Mouse (Mus musculus) embryo, embryonic 11.5 days (tissue): ENCODE measurements around the gene Cd2ap.

Source experiments
- DNase-seq: peaks from one replicate; pipeline ENCODE4 v3.0.0-alpha.2; 2012; ENCODE audit warnings: low read depth, low spot score

Gene Cd2ap

DNA sequence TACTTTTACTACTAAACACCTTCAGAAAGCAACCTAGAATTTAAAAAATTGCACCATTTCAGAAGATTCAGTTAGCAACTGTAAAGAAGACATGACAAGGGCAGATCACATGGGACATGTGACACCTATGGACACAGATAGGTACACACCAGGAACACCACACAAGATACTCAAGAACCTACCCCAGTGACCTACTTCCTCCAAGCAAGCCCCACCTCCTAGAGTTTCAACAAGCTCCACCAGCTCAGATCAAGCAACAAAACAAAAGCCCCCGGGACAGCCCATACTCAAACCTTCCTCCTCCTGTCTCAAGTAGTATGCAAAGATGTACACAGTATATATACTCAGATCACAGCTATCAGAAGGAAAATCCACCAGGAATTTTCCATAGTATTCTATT lies 16.1 kb downstream of the Cd2ap start:
- DNase-seq: no peak

DNA sequence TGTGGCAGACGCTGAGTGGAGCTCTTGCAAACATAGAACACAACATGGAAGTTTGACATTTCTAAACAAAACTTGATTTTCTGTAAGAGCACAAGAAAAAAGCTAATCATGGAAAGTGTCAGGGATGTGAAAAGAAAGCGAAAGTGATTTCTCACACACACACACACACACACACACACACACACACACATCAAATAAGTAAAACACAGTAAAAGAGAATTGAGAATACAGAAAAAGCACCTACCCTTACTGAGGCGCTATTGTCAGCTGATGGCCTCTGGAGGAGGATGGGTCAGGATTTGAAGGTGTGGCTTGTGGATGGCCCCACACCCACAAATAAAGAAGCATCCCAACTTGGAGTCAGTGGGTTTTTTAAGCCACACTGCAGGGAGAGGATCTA lies 19.0 kb downstream of the Cd2ap start:
- DNase-seq: no peak

DNA sequence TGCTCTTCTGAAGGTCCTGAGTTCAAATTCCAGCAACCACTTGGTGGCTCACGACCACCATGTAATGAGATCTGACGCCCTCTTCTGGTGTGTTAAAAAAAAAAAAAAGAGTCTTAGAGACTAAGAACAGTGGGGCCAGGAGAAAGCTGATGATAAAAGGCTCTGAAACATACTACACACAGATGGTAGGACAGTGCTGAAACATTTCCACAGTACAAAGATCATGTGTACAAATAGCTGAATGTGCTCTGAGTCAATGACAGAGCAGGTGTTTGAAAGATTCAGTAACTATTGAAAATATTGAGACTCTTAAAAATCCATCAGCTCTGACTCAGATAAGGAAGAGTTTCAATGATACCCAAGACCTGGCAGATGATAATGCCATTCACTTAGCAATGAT lies 29.4 kb downstream of the Cd2ap start:
- no peak for DNase-seq

DNA sequence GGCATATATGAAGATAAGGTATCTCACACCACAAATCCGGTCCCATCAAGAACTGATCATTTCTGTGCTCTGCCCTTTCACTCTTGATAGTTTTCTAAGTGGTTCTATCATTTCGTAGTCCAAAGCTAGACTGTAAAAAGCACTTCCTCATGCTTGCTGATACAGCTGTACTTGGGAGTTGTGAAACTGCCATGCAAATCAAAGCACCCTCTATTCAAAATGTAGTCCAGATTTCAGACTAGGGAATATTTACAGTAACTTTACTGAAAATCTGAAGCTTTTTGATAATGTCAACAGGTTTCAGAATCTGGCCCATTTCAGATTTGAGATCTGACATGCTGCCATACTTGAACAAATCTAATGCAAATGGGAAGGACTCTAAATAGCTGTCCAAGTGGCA lies 39.3 kb downstream of the Cd2ap start:
- no peak for DNase-seq

DNA sequence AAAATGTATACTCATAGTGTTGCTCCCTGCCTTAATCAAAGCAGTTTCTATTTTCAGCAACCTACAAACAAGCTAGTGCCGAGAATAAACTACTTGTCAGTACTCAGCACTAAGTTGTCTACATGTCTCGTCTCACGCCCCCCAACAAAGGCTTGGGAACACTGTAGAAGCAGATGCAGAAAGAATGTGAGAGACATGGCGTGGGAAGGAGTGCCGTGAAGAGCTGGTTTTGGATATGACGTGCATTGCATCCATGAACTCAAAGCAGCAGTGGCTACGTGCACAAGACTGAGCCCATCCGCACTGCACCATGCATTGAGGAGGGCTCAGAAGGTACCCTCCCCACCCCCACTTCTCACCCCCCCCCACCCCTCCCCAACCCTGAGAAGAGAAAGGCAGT lies 53.7 kb downstream of the Cd2ap start:
- no peak for DNase-seq

DNA sequence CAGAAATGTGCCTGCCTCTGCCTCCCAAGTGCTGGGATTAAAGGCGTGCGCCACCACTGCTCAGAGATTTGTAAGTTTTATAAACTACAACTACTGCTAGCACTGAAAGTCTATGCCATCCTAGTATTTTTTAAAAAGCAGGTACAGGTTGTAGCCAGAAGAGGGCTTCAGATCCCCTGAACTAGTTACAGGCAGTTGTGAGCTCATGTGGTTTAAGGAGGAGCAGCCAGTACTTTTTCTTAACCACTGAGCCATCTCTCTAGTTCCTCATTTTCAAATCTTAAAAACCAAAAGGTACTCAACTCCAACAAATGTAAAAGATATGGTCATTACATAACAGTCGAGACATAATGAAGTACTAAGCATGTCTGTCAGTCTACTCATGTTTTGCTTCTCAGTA lies 61.1 kb downstream of the Cd2ap start:
- DNase-seq: no peak

DNA sequence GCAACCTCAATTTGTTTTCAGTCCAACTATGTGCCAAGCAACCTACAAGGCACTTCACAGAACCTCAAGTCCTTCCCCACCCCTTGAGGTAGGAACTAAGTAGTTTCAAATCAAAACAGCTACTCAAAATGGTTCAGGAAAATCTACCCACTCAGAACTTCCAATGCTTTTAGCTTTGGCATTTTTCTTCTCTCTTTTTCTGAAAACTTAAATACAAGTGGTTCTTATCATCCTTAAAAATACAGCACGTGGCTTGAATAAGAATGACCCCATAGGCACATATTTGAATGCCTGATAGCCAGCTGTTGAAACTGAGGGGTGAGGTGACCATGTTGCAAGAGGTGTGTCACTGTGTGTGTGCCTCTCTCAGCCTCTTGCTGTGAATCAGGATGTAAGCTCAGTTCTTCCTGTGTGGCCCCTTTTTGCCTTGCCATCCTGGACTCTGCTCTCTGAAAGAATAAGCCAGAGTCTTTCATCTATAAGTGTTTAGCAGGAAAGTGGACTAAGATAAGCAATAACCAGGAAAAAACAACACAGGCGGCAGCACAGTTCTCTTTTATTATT lies 84.0 kb downstream of the Cd2ap start:
- no peak for DNase-seq

DNA sequence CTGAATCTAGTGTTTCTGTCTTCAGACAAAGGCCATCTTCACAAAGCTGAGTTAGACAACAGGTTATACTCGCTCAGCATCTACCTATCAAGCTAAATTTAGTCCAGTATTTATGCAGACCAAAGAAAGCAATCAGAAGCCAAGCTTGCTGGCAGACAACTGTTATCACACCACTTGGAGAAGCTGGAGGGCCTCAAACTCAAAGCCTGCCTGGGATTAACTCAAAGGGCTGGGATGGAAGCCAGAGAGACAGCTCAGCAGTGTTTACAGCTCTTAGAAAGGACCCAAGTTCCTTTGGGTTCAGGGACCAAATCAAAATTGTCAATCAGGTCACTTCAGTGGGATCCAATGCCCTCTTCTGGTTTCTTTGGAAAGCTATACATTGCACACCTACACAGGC lies 85.7 kb downstream of the Cd2ap start:
- no peak for DNase-seq

DNA sequence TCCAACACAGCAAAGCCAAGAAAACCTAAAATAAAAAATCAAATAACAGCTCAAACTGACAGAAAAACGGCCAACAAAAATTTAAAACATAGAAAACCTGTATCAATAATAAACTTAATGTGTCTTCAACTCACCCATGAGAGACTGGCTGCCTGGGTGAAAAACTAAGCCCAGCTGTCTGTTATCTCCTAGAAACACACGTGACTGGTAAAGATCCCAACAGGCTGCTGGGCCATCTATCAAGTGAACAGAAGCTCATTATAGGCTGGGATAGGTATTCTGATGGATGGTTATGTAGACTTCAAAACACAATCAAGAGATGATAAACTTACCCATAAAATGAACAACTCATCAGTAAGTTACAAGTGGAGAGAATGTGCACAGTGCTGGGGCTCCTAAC lies 86.7 kb downstream of the Cd2ap start:
- no peak for DNase-seq

DNA sequence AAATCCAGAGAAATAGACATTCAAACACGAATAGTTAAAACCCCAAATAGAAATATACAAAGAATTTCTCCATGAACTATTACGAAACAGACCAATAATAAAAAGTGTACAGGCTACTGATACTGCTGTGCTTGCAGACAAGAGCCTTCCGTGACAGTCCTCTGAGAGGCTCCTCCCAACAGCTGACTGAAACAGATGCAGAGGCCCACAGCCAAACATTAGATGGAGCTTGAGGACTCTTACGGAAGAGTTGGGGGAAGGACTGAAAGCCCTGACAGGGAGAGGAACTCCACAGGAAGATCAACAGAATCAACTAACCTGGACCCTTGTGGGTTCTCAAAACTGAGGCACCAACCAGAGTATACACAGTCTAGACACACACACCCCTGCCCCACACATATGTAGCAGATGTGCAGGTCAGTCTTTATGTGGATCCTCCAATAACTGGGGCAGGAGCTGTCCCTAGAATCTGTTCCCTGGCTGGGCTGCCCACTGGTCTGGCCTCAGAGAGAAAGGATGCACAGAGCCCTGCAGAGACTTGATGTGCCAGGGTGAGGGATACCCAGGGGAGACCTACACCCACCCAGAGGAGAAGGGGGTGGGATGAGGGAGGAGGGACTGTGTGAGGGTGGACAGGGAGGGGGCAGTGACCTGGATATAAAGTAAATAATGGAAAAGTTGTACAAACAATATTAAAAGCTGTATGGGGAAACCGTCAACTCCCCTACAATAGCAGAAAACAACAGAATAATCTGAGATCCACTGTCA lies 87.6 kb downstream of the Cd2ap start:
- DNase-seq: no peak

DNA sequence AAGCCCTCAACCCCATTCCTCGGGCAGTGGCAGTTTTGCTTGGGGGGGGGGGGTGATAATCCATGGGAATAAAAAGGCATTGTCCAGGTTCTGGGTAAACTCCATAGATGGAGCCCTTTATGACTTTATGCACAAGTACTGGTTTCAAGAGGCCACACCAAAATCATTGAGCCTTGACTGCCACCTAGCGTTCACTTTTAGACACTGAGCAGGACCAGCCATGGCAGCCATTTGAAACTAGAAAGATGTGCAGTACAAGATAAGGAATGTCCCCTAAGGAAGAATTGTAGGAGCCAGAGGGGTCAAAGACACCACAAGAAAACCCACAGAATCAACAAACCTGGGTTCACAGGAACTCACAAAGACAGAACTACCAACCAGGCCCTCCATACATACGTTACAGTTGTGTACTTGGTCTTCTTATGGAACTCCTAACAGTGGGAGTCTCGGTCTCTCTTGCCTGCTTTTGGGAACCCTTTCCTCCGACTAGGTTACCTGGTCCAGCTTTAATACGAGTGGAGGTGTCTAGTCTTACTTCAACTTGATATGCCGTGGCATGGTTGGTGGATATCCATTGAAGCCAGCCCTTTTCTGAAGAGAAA lies 94.2 kb downstream of the Cd2ap start:
- DNase-seq: peak; percentile 59

DNA sequence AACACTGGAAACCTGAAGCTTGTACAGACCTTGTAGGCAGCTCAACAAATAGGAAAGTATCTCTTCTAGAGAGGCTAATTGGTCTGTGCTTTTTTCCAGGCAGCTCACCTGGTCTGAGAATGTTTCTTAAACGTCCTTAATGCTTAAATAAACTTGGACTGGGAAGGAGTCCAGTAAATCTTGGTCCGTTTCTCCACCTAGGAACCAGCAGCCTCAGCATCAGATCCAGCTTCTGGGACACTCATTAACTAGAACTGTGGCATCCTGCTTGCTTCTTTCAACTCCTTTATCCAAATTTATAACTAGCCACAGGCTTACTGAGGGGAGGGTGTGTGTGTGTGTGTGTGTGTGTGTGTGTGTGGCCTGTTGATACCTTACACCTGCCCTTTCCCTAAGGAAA lies 122.7 kb downstream of the Cd2ap start:
- no peak for DNase-seq

DNA sequence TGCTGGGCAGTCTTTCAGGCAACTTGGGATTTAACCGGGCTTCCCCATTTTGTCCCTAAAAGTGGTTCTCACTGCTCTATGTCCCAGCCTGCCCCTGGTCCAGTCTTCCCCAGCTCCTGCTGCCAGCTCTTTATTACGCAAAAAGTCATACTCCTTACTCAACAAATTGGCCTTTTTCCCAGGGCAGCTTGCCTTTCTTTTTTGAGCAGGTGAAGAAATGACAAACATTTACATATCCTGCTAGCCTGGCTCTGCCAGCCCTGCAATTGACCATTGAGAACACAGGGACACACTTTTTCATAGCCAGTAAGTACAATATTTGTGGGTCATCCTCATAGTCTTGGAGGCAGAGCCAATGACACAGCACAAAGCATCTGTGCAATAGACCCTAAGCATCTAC lies 124.3 kb downstream of the Cd2ap start:
- no peak for DNase-seq

DNA sequence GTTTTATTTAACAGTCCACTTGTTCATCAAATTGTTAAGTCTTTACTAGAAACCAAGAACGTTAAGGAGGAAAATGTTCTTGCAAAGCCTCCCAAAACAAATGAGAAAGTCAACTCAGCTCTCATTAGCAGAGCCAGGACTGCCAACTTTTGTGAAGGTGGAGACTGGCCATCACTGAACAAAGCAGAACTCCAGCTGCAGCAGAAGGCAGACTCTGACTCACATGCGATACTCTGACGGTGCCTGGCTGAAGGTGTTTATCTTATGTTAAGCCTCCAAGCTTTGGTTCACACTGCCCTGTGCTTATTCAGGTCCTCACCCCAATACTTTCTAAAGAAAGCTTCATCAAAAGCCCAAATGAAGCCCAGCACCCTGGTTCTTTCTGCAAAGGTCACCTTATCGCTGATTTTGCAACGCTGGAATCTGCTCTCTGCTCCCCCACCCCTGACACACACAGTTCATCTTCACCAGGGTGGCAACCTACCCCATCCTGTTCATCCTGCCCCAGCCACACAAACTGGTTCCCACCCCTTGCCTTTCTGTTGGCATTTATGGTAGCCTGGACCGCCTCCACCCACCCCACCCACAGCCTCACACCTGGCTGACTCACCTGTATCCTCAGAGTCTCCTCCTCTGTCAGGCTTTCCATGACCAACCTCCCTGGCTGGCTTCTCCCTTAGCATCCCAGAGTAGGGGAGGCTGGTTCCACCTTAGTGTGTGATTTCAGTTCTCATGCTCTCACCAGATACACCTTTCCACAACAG lies 130.6 kb downstream of the Cd2ap start:
- DNase-seq: no peak
